Mouse (Mus musculus) retina, postnatal 1 day (tissue): ENCODE measurements at regions not wholly inside any gene's neighbourhood (a gene's known extent, or its start where the extent isn't known, plus 50 kb on each side); places are given as distances from the start of the nearest gene placed in this dataset.

Source experiments
- DNase-seq: peaks from one replicate; pipeline ENCODE4 v3.0.0-alpha.2; 2012

DNA sequence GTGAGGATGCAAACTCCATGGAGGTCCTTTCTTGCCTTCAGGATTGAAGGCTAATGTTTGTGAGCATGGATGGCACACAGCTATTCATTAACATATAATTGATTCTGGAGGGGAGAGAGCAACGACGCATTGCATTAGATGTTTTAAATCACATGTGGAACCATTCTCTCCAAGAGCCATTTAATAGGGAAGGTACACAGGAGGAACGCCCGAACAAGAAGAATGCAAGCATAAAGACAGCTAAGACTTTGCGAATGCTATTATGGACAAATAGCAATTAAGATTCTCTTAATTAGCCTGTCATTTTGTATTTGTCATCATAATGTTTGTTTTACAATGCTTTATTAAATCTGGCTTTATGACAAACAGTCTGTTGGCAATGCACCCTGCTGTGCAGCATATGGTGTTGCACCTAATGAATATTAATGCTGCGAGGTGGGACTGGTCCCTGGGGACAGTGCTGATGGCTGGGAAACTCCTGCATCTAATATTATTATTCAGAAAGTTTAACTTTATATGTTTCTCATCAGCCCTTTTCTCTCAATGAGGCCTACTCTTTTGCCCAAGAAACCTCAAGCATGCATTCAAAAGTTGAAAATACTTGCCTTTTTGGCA is 497.5 kb downstream of the Pros1 start:
- DNase-seq: peak; percentile 25

DNA sequence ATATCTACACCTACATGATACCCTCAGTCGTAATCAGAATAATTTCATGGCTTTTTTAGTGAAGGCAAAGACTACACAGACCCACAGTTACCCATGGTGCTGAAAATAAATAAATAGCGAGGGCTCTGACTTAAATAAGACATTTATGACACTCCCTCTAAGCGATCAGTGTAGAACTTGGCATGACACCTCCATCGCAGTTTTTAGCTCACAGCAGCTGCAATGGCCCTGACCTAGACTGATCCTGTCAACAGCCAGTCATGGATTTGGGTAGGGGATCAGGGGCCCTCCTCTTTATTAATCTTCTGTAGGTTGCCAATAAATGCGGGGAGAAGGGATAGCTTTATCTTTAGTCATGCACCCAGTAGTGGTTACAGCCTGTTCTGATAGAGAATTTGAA is 494.1 kb downstream of the Epha3 start:
- DNase-seq: no peak

DNA sequence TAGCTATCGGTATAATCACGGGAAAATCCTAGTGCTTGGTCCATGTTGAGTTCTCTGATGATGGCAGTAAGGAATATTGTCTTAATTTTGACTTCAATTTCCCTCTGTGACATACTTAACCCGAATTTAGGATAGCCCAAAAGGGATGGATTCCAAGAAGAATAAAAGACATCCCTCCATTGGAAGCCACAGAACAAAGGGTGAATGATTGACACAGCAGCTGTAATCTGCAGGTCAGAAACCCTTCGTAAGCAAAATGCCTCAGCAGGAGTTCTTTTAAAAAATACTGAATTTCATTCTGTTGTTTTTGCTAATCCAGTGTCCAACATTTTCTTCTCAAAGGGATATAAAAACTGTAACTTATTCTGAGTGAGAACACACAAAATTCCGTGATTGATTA is 492.7 kb downstream of the Epha3 start:
- no peak for DNase-seq

DNA sequence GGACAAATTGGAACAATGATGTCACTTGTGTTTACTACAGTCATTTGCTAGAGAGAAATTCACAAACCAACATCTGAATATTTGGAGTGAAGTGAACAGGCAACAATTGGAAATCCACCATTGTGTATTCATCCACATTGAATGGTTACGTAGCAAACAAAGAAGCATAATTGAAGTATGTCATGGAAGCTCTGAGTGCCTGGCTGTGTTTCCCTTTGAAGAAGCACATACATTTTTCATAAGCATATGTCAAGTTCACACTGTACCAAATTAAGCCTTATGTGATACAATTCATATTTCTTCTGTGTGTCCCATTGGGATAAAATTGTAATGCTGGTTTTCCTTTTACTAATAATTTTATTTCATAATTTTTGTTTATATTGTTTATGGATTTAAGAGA is 459.0 kb downstream of the Epha3 start:
- peak; percentile 6 for DNase-seq

DNA sequence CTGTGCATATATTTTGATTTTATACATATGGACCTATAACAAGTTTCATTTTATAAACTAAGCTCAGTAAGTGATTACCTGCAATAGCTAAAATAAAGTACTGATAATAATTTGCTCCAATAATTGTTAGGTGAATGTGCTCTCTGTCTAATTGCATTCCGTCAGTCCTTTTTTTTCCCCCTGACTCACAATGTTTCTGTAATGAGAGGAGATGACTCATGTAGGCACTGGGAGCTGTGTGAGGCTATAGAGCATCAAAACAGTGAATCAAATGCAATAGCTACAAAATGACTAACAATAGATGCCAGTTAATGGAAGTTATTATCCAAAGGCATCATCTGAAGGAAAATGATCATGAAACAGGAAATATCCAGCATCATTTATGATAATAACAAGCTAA is 451.3 kb downstream of the Epha3 start:
- no peak for DNase-seq

DNA sequence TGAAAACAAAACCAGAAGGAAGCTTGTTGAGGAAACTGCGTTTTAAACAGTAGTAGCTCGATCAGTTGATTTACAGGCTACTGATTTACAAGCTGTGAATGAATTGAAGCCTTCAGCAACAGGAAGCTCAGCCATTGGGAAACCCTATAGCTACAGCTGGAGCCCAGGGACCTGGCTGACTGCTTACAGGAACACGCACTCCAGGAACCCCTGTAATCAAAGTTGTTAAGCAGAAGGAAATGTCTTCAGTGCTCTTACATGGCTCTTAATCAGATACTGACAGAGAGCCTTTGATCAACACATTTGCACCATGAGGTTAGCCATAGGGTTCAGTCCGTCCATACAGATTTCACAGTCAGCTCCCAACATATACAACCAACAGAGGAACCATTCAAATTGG is 411.7 kb downstream of the Epha3 start:
- DNase-seq: no peak

GRCm38 (mm10) chr16:63466615-63467014 is 397.4 kb downstream of the Epha3 start:
- DNase-seq: no peak

DNA sequence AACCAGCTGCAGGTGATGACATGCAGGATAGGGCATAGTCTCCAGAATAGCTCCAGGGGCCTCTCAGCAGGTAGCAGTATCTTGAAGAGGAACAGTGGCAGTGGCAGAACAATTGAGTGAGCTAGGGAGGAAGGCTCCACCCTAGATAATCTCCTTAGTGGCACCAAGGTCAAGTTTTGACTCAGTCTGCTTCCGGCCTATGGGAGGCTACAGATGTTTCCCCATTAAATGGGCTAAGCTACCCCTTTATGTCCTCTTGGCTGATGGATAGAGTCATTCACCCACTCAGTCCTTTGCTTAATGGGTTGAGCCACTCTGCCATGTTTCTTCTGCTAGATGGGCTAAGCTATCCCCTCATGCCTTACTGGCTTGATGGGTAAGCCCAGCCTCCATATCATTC is 395.1 kb downstream of the Epha3 start:
- DNase-seq: no peak
